In the genomic region with DNA sequence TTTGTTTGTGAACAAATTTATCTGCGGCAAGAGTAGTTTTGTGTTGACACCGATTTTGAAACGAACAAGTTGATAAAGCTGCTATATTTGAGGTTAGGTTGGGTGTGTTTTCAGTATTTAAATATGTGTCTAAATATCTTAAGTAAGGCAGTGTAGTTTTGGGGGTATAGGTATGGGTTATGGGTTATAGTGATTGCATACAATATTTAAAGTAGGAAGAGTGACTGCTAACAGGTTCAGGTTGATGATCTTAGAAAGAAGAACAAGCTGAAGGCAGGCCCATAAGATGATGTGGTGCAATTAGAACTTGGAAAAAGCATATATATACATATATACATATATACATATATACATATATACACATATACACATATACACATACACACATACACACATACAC, we compare ENCODE assay signal across 19 mouse cellular contexts. TPM values are rescaled to one million over a fixed set of nuclear protein-coding genes. Genes with fewer than 3 reads are reported as not detected.
DNase-seq lines count a peak whose midpoint lies in the region; ATAC-seq and TF ChIP-seq lines count a peak whose summit lies in the region.
"Had no signal": no experiment of that assay in that cellular context is flagged by ENCODE, and none has a peak within 500 bp of the region (broad histone marks: within the 10 kb centered on the region; RNA-seq: fewer than 3 reads in every experiment).

No protein-coding gene starts in this region.

- no peak overlapping the region for H3K4me2 ChIP-seq in embryonic facial prominence, embryonic 11.5 days (ENCODE audit: low read depth, low read length)
- no peak overlapping the region for H3K4me2 ChIP-seq in forebrain, embryonic 13.5 days
- H3K4me2 ChIP-seq in hindbrain, postnatal 0 days (ENCODE audit: low read depth, low read length), result 0 out of 2 replicates have a peak overlapping the region, but pooled peaks have one; percentile 13
- no peak overlapping the region for H3K4me2 ChIP-seq in neural tube, embryonic 12.5 days (replicated peaks)

- H3K4me3 ChIP-seq in embryonic facial prominence, embryonic 11.5 days (ENCODE audit: low read depth, low read length), result no peak overlapping the region
- H3K4me3 ChIP-seq in embryonic facial prominence, embryonic 10.5 days, result no peak overlapping the region
- H3K4me3 ChIP-seq in forebrain, embryonic 13.5 days, result no peak overlapping the region
- no peak overlapping the region; the same call in 1 of the 2 replicates for H3K4me3 ChIP-seq in hindbrain, postnatal 0 days (ENCODE audit: low read length)
- no peak overlapping the region for H3K4me3 ChIP-seq in neural tube, embryonic 12.5 days

- H3K36me3 ChIP-seq in embryonic facial prominence, embryonic 11.5 days (replicated peaks; ENCODE audit: control insufficient read depth, insufficient read depth, low read depth, low read length), result no peaks in the 10 kb centered on the region
- H3K36me3 ChIP-seq in embryonic facial prominence, embryonic 10.5 days (replicated peaks), result peaks cover 20% of the 10 kb centered on the region
- peaks cover 11% of the 10 kb centered on the region; the same call in 1 of the 2 replicates for H3K36me3 ChIP-seq in forebrain, embryonic 13.5 days (ENCODE audit: poor library complexity, severe bottlenecking)
- peaks cover 2% of the 10 kb centered on the region; the same call in 1 of the 2 replicates for H3K36me3 ChIP-seq in hindbrain, postnatal 0 days (ENCODE audit: insufficient read depth, low read length)
- H3K36me3 ChIP-seq in neural tube, embryonic 12.5 days, result peaks cover 11% of the 10 kb centered on the region; the same call in 1 of the 2 replicates
- H3K36me3 ChIP-seq: heart, embryonic 15.5 days had no signal

- no peak for TF ChIP-seq CTCF in hindbrain, postnatal 0 days (IDR thresholded peaks at IDR 0.05; ENCODE audit: low read depth)

- no peak overlapping the region for H3K9ac ChIP-seq in embryonic facial prominence, embryonic 11.5 days (replicated peaks; ENCODE audit: low read length)
- no peak overlapping the region for H3K9ac ChIP-seq in forebrain, embryonic 13.5 days
- H3K9ac ChIP-seq in hindbrain, postnatal 0 days (replicated peaks; ENCODE audit: low read length), result no peak overlapping the region
- no peak overlapping the region for H3K9ac ChIP-seq in neural tube, embryonic 12.5 days

- H3K9me3 ChIP-seq in embryonic facial prominence, embryonic 11.5 days (replicated peaks; ENCODE audit: control insufficient read depth, low read length), result no peaks in the 10 kb centered on the region
- no peaks in the 10 kb centered on the region for H3K9me3 ChIP-seq in embryonic facial prominence, embryonic 10.5 days
- no peaks in the 10 kb centered on the region; the same call in 1 of the 2 replicates for H3K9me3 ChIP-seq in forebrain, embryonic 13.5 days (replicated peaks)
- H3K9me3 ChIP-seq in hindbrain, postnatal 0 days (ENCODE audit: low read length), result no peaks in the 10 kb centered on the region
- H3K9me3 ChIP-seq in neural tube, embryonic 12.5 days, result no peaks in the 10 kb centered on the region
- H3K9me3 ChIP-seq: heart, embryonic 15.5 days; liver, embryonic 13.5 days had no signal

- H3K4me1 ChIP-seq in embryonic facial prominence, embryonic 11.5 days (ENCODE audit: control insufficient read depth, insufficient read depth, low read length), result no peaks in the 10 kb centered on the region
- H3K4me1 ChIP-seq in embryonic facial prominence, embryonic 10.5 days, result no peaks in the 10 kb centered on the region
- no peaks in the 10 kb centered on the region for H3K4me1 ChIP-seq in forebrain, embryonic 13.5 days
- H3K4me1 ChIP-seq in hindbrain, postnatal 0 days (ENCODE audit: insufficient read depth, low read length), result no peaks in the 10 kb centered on the region
- H3K4me1 ChIP-seq in neural tube, embryonic 12.5 days, result no peaks in the 10 kb centered on the region
- H3K4me1 ChIP-seq: heart, embryonic 15.5 days; liver, embryonic 13.5 days had no signal

- no peaks in the 10 kb centered on the region for H3K27me3 ChIP-seq in embryonic facial prominence, embryonic 11.5 days (ENCODE audit: control insufficient read depth, insufficient read depth, low read length)
- H3K27me3 ChIP-seq in embryonic facial prominence, embryonic 10.5 days (replicated peaks; ENCODE audit: low read depth, poor library complexity, severe bottlenecking), result no peaks in the 10 kb centered on the region
- no peaks in the 10 kb centered on the region for H3K27me3 ChIP-seq in forebrain, embryonic 13.5 days
- H3K27me3 ChIP-seq in hindbrain, postnatal 0 days (ENCODE audit: insufficient read depth, low read length), result no peaks in the 10 kb centered on the region
- no peaks in the 10 kb centered on the region for H3K27me3 ChIP-seq in neural tube, embryonic 12.5 days (replicated peaks)
- H3K27me3 ChIP-seq: heart, embryonic 15.5 days; liver, embryonic 13.5 days had no signal

- DNase-seq in embryonic facial prominence, embryonic 11.5 days (ENCODE audit: low spot score), result no peak
- no peak for DNase-seq in embryonic facial prominence, embryonic 10.5 days (ENCODE audit: low spot score)
- DNase-seq in hindbrain, postnatal 0 days (ENCODE audit: low spot score), result no peak
- no peak for DNase-seq in gastrocnemius, adult 8-10 months (ENCODE audit: low spot score in 2 of 2)
- DNase-seq in urinary bladder, postnatal 36 days (ENCODE audit: low spot score in 2 of 2), result no peak
- no peak for DNase-seq in kidney, postnatal 10 days

- ATAC-seq in embryonic facial prominence, embryonic 11.5 days (replicated peaks; ENCODE audit: insufficient number of reproducible peaks, low FRiP score, low TSS enrichment, low read depth), result 0 out of 2 replicates have a peak, but pooled peaks have one; percentile 4
- ATAC-seq in forebrain, embryonic 13.5 days, result peak; percentile 25
- no peak for ATAC-seq in hindbrain, postnatal 0 days
- ATAC-seq in neural tube, embryonic 12.5 days (ENCODE audit: low FRiP score, low read depth), result peak; percentile 27; the same call in 1 of the 2 replicates

- no peak overlapping the region for H3K27ac ChIP-seq in embryonic facial prominence, embryonic 11.5 days (replicated peaks; ENCODE audit: low read depth, low read length)
- no peak overlapping the region for H3K27ac ChIP-seq in embryonic facial prominence, embryonic 10.5 days (replicated peaks)
- no peak overlapping the region for H3K27ac ChIP-seq in forebrain, embryonic 13.5 days
- H3K27ac ChIP-seq in hindbrain, postnatal 0 days, result no peak overlapping the region
- no peak overlapping the region for H3K27ac ChIP-seq in neural tube, embryonic 12.5 days

- WGBS in embryonic facial prominence, embryonic 11.5 days, result 96% methylated on average over 3 of the region's 3 CpGs
- 96% methylated on average over 3 of the region's 3 CpGs for WGBS in embryonic facial prominence, embryonic 10.5 days
- 95% methylated on average over 3 of the region's 3 CpGs for WGBS in forebrain, embryonic 13.5 days
- 99% methylated on average over 3 of the region's 3 CpGs for WGBS in hindbrain, postnatal 0 days
- WGBS in neural tube, embryonic 12.5 days, result 94% methylated on average over 3 of the region's 3 CpGs

RNA-seq across cellular contexts. Expression of gene Zfp317, which starts 0.6 kb away (rescaled TPM):
- polyA plus RNA-seq in embryonic facial prominence, embryonic 11.5 days (2014; fragmentation: Nextera tagmentation; extraction: Ambion mirVana), result 37.0 and 37.2 TPM in 2 replicates
- 36.3 and 37.8 TPM in 2 replicates for polyA plus RNA-seq in embryonic facial prominence, embryonic 10.5 days (2016; fragmentation: Nextera tagmentation; extraction: Ambion mirVana)
- 44.4 and 44.8 TPM in 2 replicates for polyA plus RNA-seq in forebrain, embryonic 13.5 days (2015; fragmentation: Nextera tagmentation; extraction: Ambion mirVana)
- 24.6 and 31.8 TPM in 2 replicates for total RNA-seq in hindbrain, postnatal 0 days (2014; rRNA removed)
- 20.4 and 22.2 TPM in 2 replicates for polyA plus RNA-seq in hindbrain, postnatal 0 days (2015; fragmentation: Nextera tagmentation; extraction: Ambion mirVana)
- polyA plus RNA-seq in neural tube, embryonic 12.5 days (2016; fragmentation: Nextera tagmentation; extraction: Ambion mirVana), result 37.9 and 40.6 TPM in 2 replicates
- total RNA-seq in gastrocnemius, adult 8-10 months (2022), result 10 to 100 TPM; 13.2 to 16.8 (median 14.5) TPM

RNA-seq across cellular contexts. Expression of gene Olfr855, which starts 38.9 kb away (rescaled TPM):
- polyA plus RNA-seq in embryonic facial prominence, embryonic 11.5 days (2014; fragmentation: Nextera tagmentation; extraction: Ambion mirVana), result not detected in 2 replicates
- not detected in 2 replicates for polyA plus RNA-seq in embryonic facial prominence, embryonic 10.5 days (2016; fragmentation: Nextera tagmentation; extraction: Ambion mirVana)
- not detected in 2 replicates for polyA plus RNA-seq in forebrain, embryonic 13.5 days (2015; fragmentation: Nextera tagmentation; extraction: Ambion mirVana)
- total RNA-seq in hindbrain, postnatal 0 days (2014; rRNA removed), result not detected in 2 replicates
- polyA plus RNA-seq in hindbrain, postnatal 0 days (2015; fragmentation: Nextera tagmentation; extraction: Ambion mirVana), result not detected in 2 replicates
- polyA plus RNA-seq in neural tube, embryonic 12.5 days (2016; fragmentation: Nextera tagmentation; extraction: Ambion mirVana), result not detected in 2 replicates
- total RNA-seq in gastrocnemius, adult 8-10 months (2022), result not detected
- total RNA-seq: adrenal gland, adult 8-10 months; granulocyte monocyte progenitor cell, adult 5-6 weeks; layer of hippocampus, postnatal 14 days; left cerebral cortex, postnatal 4 days had no signal
- polyA plus RNA-seq: embryonic facial prominence, embryonic 14.5 days; frontal cortex, adult 2 months; heart, embryonic 15.5 days; intestine, embryonic 14.5 days; kidney, postnatal 0 days; liver, embryonic 13.5 days; stomach, embryonic 16.5 days had no signal

RNA-seq across cellular contexts. Expression of gene Olfr854, which starts 54.1 kb away (rescaled TPM):
- polyA plus RNA-seq in embryonic facial prominence, embryonic 11.5 days (2014; fragmentation: Nextera tagmentation; extraction: Ambion mirVana), result not detected in 2 replicates
- polyA plus RNA-seq in embryonic facial prominence, embryonic 10.5 days (2016; fragmentation: Nextera tagmentation; extraction: Ambion mirVana), result not detected in 2 replicates
- polyA plus RNA-seq in forebrain, embryonic 13.5 days (2015; fragmentation: Nextera tagmentation; extraction: Ambion mirVana), result not detected in 2 replicates
- not detected in 2 replicates for total RNA-seq in hindbrain, postnatal 0 days (2014; rRNA removed)
- not detected in 2 replicates for polyA plus RNA-seq in hindbrain, postnatal 0 days (2015; fragmentation: Nextera tagmentation; extraction: Ambion mirVana)
- not detected in 2 replicates for polyA plus RNA-seq in neural tube, embryonic 12.5 days (2016; fragmentation: Nextera tagmentation; extraction: Ambion mirVana)
- total RNA-seq in gastrocnemius, adult 8-10 months (2022), result not detected
- total RNA-seq: adrenal gland, adult 8-10 months; granulocyte monocyte progenitor cell, adult 5-6 weeks; layer of hippocampus, postnatal 14 days; left cerebral cortex, postnatal 4 days had no signal
- polyA plus RNA-seq: embryonic facial prominence, embryonic 14.5 days; frontal cortex, adult 2 months; heart, embryonic 15.5 days; intestine, embryonic 14.5 days; kidney, postnatal 0 days; liver, embryonic 13.5 days; stomach, embryonic 16.5 days had no signal
